Mouse (Mus musculus): ENCODE results near the gene Sh3kbp1. TPM values are rescaled to one million over a fixed set of nuclear protein-coding genes. Genes with fewer than 3 reads are reported as not detected.

Sh3kbp1 gene
- polyA plus RNA-seq, 1 experiment from 2014 or later = 42.5 TPM

DNA sequence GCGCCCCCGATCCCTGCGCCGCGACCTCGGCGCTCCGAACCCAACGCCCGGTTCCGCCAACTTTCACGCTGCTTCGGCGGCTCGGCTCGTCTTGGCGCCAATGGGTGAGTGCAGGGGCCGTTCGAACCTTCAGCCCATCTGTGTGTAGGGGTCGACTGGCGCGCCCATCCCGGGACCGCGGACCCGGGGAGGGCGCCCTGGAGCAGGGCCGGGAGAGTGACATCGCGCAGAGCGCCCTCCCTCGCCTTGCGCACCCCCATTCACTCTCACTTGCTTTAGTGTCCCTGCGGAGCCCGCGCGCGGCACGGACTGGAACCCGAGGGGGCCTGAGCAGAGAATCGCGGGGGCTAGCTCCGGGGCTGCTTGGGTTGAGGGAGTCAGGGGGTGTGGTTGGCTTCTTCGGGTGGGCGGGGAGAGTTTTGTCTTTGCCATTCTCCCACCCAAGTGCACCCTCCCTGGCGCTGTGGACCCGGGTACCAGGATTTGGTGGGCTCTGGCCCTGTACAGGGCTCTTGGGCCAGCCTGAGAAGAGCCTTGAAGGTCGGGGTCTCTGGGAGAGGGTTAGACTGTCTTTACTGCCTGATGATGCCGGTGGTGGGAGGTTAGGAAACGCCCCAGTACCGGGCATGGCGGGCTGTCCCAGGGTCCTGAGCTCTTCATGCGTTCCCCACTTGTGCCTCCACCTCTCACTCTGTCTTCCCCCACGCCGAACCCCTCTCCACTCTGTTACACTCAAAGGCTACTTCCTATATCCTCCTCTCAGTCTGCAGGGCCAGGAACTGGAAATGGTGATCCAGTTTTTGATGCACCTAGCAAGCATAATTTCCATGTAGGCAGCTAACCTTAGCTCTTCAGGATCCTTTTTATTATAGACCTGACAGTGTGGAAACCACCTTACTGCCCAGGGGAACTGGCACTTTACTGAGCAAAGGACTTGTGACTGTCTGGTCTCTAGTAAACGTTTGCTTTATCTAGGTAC lies 805 bp downstream of the Sh3kbp1 start:
- DNase-seq = peak; percentile 50
- peak overlapping the region; percentile 73; the same call in 1 of the 2 replicates for H3K27ac ChIP-seq (ENCODE audit: low read depth)
- peak overlapping the region; percentile 58 for H3K9ac ChIP-seq
- no peaks in the 10 kb centered on the region for H3K27me3 ChIP-seq (ENCODE audit: insufficient read depth, low read length)
- H3K36me3 ChIP-seq (ENCODE audit: insufficient read depth) = no peaks in the 10 kb centered on the region
- 0 out of 2 replicates have a peak, but pooled peaks have one; percentile 2 for TF ChIP-seq CTCF (IDR thresholded peaks at IDR 0.05; ENCODE audit: low read depth)
- peak overlapping the region; percentile 66 for H3K4me2 ChIP-seq
- peak overlapping the region; percentile 52 for H3K4me3 ChIP-seq (ENCODE audit: low read depth, low read length)
- WGBS = 18% methylated on average over 46 of the region's 56 CpGs
- no peaks in the 10 kb centered on the region for H3K9me3 ChIP-seq (ENCODE audit: low read depth, low read length)
- ATAC-seq (ENCODE audit: insufficient read depth) = peak; percentile 73
- no peaks in the 10 kb centered on the region for H3K4me1 ChIP-seq (ENCODE audit: insufficient read depth)

DNA sequence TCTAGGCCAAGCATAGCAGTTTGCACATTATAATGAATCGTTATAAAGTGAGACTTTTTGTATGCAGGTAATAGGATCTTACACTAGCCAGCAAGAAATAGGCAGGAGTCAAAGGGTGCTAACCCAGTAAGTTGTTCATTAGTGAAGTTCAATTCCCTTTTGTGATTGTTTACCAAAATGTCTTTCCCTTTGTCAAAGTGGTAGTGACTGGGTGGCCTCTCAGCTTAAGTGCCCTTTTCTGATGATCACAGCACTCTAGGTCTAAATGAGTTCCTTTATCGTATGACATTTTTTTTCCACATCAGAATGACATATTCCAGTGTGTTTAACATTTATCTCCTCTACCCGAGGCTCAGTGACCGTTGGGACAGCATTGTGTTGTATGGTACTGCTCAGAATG lies 1.6 kb downstream of the Sh3kbp1 start:
- ATAC-seq (ENCODE audit: insufficient read depth) (no peak), DNase-seq (no peak)
- WGBS = 25% methylated on average over 4 of the region's 4 CpGs
- Histone ChIP-seq H3K27ac (ENCODE audit: low read depth) (no peak overlapping the region), H3K36me3 (ENCODE audit: insufficient read depth) (no peaks in the 10 kb centered on the region), H3K4me1 (ENCODE audit: insufficient read depth) (no peaks in the 10 kb centered on the region), H3K27me3 (ENCODE audit: insufficient read depth, low read length) (no peaks in the 10 kb centered on the region), H3K9ac (peak overlapping the region; percentile 58; the same call in 1 of the 2 replicates), H3K4me3 (ENCODE audit: low read depth, low read length) (peak overlapping the region; percentile 52), H3K9me3 (ENCODE audit: low read depth, low read length) (no peaks in the 10 kb centered on the region), H3K4me2 (peak overlapping the region; percentile 66)
- no peak for TF ChIP-seq CTCF (IDR thresholded peaks at IDR 0.05; ENCODE audit: low read depth)

DNA sequence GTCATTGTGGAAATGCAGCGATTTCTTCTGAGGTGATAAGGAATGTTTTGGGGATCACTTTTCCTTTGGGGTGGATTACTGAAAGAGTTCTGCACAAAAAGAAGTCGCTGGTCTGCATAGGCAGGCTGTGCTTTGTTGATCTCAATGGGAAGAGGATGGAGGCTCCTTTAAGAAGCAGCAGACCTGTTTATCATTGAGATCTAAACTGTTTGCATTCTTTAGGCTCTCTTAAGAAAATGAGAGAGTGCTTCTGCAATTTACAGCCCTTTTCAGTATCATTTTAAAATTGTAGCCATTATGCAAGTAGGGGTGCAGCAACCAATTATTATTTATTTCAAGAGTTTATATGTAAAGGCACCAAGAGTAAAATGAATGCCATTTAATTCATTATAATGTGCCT lies 2.1 kb downstream of the Sh3kbp1 start:
- Histone ChIP-seq H3K27ac (ENCODE audit: low read depth) (no peak overlapping the region), H3K9me3 (ENCODE audit: low read depth, low read length) (no peaks in the 10 kb centered on the region), H3K36me3 (ENCODE audit: insufficient read depth) (no peaks in the 10 kb centered on the region), H3K27me3 (ENCODE audit: insufficient read depth, low read length) (no peaks in the 10 kb centered on the region), H3K4me2 (peak overlapping the region; percentile 66), H3K4me3 (ENCODE audit: low read depth, low read length) (no peak overlapping the region), H3K9ac (no peak overlapping the region), H3K4me1 (ENCODE audit: insufficient read depth) (no peaks in the 10 kb centered on the region)
- no peak for TF ChIP-seq CTCF (IDR thresholded peaks at IDR 0.05; ENCODE audit: low read depth)
- 38% methylated on average over 2 of the region's 2 CpGs for WGBS
- DNase-seq (no peak), ATAC-seq (ENCODE audit: insufficient read depth) (no peak)

- 75% methylated on average over 3 of the region's 4 CpGs for WGBS
- ATAC-seq (ENCODE audit: insufficient read depth) = no peak
- H3K27me3 ChIP-seq (ENCODE audit: insufficient read depth, low read length) = no peaks in the 10 kb centered on the region
- no peak overlapping the region for H3K9ac ChIP-seq
- no peak overlapping the region for H3K27ac ChIP-seq (ENCODE audit: low read depth)
- no peak overlapping the region for H3K4me3 ChIP-seq (ENCODE audit: low read depth, low read length)
- no peaks in the 10 kb centered on the region for H3K9me3 ChIP-seq (ENCODE audit: low read depth, low read length)
- H3K4me1 ChIP-seq (ENCODE audit: insufficient read depth) = no peaks in the 10 kb centered on the region
- H3K4me2 ChIP-seq = no peak overlapping the region
- no peaks in the 10 kb centered on the region for H3K36me3 ChIP-seq (ENCODE audit: insufficient read depth)
- TF ChIP-seq CTCF (IDR thresholded peaks at IDR 0.05; ENCODE audit: low read depth) = no peak
- DNase-seq = no peak
Measured at GRCm38 (mm10) chrX:159638500-159639227, 11.6 kb downstream of the Sh3kbp1 start.

DNA sequence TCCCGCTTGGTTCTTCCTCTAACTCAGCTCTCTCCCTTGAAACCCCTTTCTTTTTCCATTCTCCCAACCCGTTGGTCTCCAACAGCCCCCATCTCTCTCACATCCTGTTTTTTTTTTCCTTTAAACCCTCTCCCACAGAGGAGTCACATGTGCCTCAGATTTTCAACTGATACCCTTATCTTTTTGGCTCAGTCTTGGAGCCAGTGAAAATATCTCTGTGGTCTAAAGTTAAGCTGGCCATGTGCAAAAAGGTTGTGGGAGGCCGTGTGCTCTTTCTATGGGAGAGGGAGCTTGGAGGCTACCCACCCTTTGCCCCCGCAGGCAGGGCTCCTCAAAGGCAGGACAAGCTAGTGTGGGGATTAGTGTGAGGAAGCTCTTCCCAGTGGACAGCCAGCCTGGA lies 12.9 kb downstream of the Sh3kbp1 start:
- Histone ChIP-seq H3K4me3 (ENCODE audit: low read depth, low read length) (no peak overlapping the region), H3K27me3 (ENCODE audit: insufficient read depth, low read length) (no peaks in the 10 kb centered on the region), H3K4me1 (ENCODE audit: insufficient read depth) (no peaks in the 10 kb centered on the region), H3K27ac (ENCODE audit: low read depth) (no peak overlapping the region), H3K9me3 (ENCODE audit: low read depth, low read length) (no peaks in the 10 kb centered on the region), H3K36me3 (ENCODE audit: insufficient read depth) (no peaks in the 10 kb centered on the region), H3K4me2 (no peak overlapping the region), H3K9ac (no peak overlapping the region)
- DNase-seq (no peak), ATAC-seq (ENCODE audit: insufficient read depth) (no peak)
- 63% methylated on average over 4 of the region's 4 CpGs for WGBS
- TF ChIP-seq CTCF (IDR thresholded peaks at IDR 0.05; ENCODE audit: low read depth) = no peak

- TF ChIP-seq CTCF (IDR thresholded peaks at IDR 0.05; ENCODE audit: low read depth) = no peak
- 86% methylated on average over 3 of the region's 3 CpGs for WGBS
Measured at GRCm38 (mm10) chrX:159645314-159645713, 18.2 kb downstream of the Sh3kbp1 start.

GRCm38 (mm10) chrX:159647564-159647963 lies 20.5 kb downstream of the Sh3kbp1 start:
- Histone ChIP-seq H3K9me3 (ENCODE audit: low read depth, low read length) (no peaks in the 10 kb centered on the region), H3K4me2 (no peak overlapping the region), H3K36me3 (ENCODE audit: insufficient read depth) (no peaks in the 10 kb centered on the region), H3K27ac (ENCODE audit: low read depth) (no peak overlapping the region), H3K4me3 (ENCODE audit: low read depth, low read length) (no peak overlapping the region), H3K4me1 (ENCODE audit: insufficient read depth) (no peaks in the 10 kb centered on the region), H3K27me3 (ENCODE audit: insufficient read depth, low read length) (no peaks in the 10 kb centered on the region), H3K9ac (no peak overlapping the region)
- no peak for TF ChIP-seq CTCF (IDR thresholded peaks at IDR 0.05; ENCODE audit: low read depth)
- no peak for ATAC-seq (ENCODE audit: insufficient read depth)
- 82% methylated on average over 5 of the region's 5 CpGs for WGBS
- DNase-seq = no peak

More at GRCm38 (mm10) chrX:159645314-159645713, 18.2 kb downstream of the Sh3kbp1 start:
- H3K4me1 ChIP-seq (ENCODE audit: insufficient read depth) = no peaks in the 10 kb centered on the region
- DNase-seq = no peak
- no peaks in the 10 kb centered on the region for H3K36me3 ChIP-seq (ENCODE audit: insufficient read depth)
- no peaks in the 10 kb centered on the region for H3K9me3 ChIP-seq (ENCODE audit: low read depth, low read length)
- H3K27ac ChIP-seq (ENCODE audit: low read depth) = no peak overlapping the region
- no peak overlapping the region for H3K4me3 ChIP-seq (ENCODE audit: low read depth, low read length)
- H3K9ac ChIP-seq = no peak overlapping the region
- no peak for ATAC-seq (ENCODE audit: insufficient read depth)
- no peak overlapping the region for H3K4me2 ChIP-seq
- H3K27me3 ChIP-seq (ENCODE audit: insufficient read depth, low read length) = no peaks in the 10 kb centered on the region

Measured in lung, embryonic 14.5 days (tissue).